Mouse (Mus musculus): ENCODE measurements at regions not wholly inside any gene's neighbourhood (a gene's known extent, or its start where the extent isn't known, plus 50 kb on each side); places are given as distances from the start of the nearest gene placed in this dataset.

DNA sequence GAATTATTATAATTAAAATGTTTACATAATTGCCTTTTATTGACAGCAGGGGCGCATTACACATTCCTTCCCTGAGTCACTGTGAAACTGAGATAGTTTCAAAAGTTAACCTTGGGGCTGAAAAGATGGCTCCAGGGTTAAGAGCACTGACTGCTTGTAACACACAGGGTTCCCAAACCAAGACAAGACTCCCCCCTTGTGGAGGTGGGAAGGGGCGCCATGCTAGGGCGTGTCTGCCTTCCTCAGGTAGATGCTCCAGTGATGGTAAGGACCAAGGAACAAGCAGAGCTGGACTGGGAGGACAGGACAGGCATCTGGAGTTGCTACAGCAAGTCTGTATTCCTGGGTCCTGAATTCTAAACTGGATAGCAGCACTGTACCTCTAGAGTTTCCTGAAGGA lies 351.9 kb downstream of the Tbc1d22a start:
- DNase-seq = no peak

DNA sequence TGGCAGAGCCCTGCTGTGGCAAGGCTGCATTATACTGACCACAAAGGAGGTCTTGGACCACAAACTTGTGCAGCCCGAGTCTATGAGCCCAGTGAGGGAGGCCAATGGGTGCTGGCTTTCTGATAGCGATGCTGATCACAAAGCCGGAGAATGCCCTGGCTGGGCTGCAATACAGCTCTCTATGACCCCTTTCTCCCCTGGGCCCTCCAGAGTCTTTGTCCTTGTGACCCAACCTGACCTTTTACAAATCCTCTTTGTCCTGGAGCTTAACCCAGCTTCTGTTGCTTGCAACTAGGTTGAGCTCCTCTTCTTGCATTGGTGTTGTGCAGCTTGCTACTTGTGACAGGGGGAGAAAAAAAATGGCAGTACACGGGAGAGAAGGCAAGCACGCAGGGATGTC lies 360.1 kb downstream of the Tbc1d22a start:
- DNase-seq = no peak

DNA sequence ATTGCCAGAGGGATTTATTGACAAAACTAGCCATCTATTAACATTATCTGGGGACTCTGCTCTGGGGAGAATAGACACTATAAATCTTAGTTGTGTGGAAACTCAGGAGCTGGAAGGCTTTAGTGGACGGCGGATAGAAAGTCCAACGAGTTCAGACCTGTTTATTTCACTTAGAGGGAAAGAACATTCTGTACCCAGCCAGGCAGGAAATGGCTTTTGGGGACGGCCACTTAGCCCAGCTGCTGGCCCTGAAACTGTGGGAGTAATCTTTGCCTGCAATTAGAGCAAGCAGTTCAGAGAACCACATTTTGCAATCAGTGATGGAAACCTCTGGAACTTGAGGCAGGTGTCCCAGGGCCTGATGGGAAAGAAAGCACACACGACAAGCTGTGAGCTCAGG lies 362.4 kb downstream of the Tbc1d22a start:
- DNase-seq = no peak

DNA sequence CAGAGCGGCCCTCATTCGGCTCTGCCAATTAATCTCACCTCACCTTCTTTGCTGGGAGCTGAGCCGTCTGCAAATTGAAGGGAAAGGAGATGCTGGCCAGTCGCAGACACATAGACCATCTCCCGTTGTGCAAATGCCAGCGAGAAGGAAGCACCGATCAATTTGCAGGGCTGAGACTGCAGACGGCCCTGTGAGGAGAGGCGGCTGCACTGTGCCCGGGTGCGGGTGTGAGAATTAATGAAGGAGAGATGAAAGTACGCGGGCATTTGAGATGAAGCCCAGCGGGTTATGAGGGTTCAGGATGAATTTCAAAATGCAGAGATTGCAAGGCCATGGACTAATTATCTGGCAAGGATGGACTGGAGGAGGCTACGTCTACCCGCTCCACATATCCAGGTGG lies 364.4 kb downstream of the Tbc1d22a start:
- DNase-seq = no peak

DNA sequence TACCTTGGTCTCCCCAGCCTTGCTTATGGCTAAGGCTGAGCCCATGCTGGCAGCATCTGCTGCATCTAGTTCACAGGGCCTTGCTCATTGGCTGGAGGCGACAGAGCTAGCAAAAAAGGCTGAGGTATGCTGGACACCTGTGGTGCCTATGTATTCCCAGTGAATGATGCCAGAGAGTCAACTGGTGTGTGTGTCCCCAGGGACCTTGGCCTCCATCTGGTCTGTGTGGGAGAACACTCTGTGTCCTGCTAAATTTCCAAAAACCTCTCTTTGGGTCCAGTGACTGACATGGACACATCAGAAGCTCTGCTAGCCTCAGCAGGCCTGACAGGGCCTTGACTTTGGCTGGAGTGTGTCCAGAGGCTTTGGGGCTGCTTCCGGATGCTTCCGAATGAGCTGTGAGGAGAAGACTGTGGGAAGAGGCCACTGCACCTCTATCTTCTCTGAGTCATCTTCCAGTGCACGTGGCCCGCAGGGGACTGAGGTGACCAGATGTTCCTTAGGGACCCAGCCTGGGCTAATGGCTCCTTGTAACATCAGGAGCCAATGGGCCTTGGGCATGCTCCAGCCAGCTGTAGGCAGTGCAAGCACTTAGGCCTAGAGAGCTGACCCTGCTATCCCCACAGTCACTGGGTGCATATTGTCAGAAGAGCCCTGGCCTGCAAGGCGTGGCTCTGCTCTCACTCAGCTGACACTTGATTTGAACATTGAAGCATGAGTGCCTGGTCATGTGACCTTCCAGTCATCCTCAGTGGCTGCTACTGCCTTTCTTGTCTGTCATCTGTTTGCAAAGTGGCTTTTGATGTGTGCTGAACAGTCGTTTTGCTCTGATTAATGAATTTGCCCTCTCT lies 368.2 kb downstream of the Tbc1d22a start:
- DNase-seq = no peak

DNA sequence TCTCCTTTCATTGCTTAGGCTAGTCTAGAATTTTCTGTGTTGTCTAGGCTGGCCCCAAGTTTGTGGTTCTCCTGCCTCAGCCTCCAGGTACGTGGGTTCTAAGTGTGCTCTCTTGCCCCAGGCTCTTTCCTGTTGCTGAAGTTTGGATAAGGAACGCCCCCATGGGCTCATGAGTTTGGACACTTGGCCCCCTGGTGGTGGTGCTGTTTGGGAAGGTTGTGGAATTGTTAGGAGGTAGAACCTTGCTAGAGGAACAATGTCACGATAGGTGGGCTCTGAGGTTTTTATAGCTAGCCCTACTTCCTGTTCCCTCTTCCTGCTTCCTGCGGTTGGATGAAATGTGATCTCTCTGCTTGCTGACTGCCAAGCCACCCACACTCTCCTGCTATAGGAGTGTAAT lies 371.5 kb downstream of the Tbc1d22a start:
- DNase-seq = no peak

DNA sequence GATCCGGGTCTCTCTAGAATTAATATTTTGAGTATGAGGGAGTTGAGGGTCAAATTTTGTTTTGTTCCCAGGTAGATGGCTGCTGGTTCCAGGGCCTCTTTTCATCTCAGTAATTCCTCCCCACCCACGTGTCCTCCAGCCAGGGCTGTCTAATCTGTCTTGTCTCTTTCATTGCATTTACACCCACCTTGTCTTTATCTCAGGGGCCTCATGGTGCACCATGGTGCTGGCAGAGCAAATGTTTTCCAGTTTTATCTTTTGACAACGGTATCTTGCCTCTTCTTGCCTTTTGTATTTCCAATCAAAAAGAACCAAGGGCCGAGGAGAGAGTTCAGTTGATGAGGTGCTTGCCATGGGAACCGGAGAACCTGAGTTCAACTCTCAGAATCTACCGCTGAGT lies 372.9 kb downstream of the Tbc1d22a start:
- no peak for DNase-seq

DNA sequence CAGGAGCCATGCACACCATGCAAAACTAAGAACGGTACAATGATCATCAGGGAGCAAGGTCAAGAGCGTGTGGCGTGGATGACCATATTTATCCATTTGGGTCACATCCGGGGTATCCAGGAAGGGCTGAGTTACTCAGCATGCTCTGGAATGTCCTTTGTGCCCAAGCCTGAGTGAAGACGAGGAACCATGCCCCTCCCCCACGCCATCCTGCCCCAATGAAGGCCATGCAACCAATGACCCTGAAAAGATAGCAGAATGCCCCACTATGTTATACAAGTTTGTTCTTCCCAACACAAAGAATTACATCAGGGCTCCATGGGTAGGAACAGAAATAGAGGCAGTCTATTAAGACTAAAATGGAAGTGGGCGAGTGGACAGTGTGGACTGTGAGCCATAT lies 375.8 kb downstream of the Tbc1d22a start:
- DNase-seq = no peak

DNA sequence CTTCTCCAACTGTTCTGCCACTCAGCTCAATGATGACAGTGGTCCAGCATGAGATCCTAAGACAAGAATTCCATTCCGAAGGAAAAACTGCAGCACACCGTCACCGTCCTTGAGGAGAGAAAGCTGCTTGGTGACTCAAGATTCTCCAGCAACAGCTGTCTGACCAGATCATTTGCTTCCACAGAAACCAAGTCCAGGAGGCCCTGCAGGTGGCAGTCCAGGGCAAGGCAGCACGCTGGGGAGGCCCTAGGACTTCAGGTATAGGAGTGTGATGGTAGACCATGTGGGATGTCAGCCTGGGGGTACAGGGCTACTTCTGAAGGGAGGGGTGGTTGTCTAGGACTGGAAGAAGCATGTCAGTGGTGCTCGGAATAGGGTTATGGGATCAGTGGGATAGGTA lies 376.6 kb downstream of the Tbc1d22a start:
- no peak for DNase-seq

DNA sequence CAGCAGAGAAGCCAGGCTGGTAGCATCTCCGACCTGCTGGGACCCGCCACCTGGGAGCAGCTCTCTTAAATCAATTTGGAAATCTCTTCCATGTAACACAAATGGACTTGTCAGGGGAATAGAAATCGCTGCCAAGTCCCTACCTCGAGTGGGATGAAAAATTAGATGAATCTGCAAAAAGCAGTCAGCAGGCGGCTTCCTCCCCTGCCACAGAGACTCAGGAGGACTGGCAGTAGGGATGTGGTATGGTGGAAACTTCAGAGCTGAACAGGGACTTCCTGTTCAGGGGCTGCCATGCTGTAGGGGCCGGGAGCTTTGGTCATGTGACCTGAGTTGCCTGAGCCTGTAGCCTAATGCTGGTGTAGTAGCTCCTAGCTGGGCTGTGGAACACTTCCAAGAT lies 379.1 kb downstream of the Tbc1d22a start:
- DNase-seq = peak; percentile 53

DNA sequence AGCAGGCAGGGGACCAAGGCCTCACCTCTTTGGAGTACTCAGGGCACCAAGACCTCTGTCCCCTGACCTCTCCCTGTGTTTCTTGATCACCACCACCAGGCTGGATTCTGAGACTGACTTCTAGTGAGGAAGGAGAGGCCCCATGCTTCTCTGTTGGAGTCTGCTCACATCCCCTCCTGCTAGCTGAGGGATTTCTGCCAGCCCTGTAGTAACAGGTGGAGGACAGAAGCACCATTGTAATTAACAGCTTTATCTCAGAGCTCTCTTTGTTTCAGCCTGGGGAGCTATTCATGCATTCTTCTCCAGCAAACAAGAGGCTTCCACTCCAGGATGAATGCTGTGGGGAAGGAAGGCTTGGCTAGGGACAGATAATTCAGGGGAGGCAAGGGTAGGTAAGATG lies 392.2 kb downstream of the Tbc1d22a start:
- DNase-seq = no peak

DNA sequence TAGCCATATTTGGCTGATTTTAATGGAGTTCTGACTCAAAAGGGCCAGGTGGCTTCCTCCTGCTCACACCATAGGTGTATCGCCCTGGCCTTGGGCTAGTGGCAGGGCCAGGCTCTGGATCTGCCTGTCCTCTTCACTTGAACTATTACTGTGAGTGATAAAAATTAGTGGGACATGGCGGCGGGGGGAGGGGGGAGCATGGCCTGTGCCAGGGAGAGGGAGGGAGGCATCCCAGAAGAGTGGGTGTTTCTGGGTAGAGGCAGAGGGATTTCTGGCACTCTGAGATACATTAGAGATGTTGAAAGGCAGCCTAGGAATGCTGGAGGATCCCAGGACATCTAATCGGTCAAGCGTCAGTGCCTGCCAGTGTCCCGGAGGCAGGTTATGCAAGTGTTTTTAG lies 395.4 kb downstream of the Tbc1d22a start:
- no peak for DNase-seq

DNA sequence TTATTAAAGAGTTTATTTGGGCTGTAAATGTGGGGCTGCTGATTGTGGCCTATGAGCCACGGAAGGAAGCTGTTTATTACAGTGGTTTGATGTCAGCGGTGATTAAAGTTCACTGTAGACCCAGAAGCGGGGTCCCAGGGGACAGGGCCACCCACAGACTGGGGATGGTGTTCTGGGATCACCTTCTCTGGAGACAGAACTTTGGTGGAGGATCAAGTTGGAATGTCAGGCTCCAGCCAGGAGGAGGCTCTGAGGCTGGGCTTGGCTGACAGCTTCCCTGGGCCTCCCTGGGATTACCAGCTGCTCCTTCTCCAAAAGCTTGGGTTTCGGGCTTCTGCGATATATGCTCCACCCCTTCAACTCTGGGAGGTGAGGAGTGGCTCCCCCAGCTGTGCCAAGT lies 417.1 kb downstream of the Tbc1d22a start:
- DNase-seq = no peak

DNA sequence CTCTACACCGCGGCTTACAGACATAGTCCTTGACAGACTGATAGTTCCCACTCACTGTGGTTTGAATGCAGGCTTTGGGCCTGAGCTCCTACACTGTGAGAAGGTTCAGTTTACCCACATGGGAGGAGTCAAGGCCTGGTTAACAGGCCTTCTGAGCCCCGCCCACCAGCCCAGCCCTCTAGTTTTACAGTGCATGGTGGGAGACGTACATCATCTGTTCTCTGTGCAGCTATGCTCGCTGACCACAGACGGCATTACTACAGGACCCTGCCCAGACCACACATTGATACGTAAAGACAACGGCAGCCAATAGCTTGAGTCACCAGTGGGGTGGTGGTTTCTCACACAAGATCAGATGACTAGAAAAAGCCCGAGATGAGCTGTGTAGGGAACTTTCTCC lies 431.0 kb downstream of the Tbc1d22a start:
- no peak for DNase-seq

DNA sequence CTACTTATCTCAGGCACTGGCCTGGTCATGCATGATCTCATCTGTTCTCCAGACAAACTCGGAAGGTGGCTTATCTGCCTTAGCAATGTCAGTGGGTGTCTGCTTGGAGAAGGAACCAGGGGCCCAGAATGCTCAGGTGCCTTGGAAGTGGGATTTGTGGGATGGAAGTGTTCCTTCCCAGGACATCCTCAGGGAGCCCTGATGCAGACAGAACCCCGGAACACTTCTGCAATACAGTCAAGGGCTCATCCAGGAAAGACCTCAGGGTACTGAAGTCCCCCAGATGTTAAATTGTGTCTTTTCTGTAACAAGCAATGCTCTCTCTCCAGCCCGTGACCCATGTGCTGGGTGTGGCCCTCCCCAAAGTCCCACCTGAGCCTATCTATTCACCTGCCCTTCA lies 433.9 kb downstream of the Tbc1d22a start:
- DNase-seq = no peak

DNA sequence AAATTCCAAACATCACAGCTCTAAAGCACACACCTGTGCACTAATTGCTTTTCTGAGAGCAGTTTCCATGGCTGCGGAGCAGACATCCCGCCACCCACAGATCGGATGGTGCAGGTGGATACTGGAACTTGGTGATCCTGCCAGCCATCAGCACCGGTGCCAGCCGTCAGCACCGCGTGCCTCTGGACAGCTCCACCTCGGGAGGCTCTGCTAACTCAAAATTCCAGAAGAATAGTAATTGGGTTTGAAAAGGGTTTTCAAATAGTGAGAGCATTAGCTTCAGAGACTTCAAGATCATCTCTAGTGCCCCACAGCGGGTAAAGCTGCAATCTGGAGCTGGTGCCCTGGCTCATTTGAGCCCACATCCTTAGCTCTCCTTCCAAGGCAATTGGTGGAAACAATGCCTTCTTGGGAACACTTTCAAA lies 458.8 kb downstream of the Tbc1d22a start:
- DNase-seq = peak; percentile 42

DNA sequence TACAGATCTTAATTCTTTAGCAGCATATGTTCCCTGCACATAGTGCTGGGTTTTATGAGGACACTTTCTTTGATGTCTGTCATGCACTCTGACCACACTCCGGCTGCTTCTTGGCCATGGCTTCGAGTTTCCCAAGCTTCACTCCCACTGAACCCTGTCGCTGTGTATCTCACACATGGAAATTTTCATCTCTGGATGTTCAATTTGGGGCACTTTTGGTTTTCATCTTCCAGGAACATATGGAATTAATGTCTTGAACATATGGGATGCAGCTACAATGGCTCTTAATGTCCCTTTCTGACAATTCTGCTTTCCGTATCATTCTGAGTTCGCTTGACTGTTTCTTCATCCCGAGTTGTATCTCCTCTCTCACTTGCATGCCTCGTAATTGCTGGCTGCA lies 462.8 kb downstream of the Tbc1d22a start:
- no peak for DNase-seq

DNA sequence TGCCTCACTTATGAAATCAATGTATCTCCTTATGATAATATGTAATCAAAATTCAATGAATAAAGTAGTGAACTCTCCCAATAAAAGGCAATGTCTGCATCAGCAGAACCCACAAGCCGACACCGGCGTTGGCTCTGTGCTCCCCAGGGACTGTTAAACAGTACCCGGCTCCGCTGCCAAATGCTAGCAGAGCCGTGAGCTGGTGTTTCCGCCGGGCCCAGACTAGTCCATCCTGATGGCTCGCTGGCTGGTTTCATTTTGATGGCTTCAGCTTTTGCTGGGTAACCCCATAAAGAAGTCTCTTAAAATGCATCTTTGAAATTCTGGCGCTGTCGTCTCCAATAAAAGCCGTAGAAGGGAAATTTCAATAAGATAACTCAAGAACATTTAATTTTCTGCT lies 468.8 kb downstream of the Tbc1d22a start:
- DNase-seq = no peak

DNA sequence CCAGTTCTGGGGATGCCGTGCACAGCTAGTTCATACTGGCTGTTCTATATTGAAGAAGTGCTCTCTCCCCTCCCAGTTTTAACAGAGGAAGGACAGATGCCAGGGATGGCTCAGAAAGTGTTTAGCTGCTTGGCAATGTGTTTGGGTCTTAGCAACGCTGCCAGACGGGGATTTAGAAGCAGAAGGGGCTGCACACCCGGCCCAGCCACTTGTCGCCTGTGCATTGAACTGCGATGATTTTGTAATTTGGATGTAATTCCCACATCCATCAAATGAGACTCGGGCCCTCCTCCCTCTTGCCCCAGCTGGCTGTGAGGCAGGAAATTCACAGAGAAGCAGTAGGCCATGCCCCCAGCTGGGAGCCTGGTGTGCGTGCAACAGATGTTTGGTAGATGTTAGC lies 475.4 kb downstream of the Tbc1d22a start:
- DNase-seq = no peak

DNA sequence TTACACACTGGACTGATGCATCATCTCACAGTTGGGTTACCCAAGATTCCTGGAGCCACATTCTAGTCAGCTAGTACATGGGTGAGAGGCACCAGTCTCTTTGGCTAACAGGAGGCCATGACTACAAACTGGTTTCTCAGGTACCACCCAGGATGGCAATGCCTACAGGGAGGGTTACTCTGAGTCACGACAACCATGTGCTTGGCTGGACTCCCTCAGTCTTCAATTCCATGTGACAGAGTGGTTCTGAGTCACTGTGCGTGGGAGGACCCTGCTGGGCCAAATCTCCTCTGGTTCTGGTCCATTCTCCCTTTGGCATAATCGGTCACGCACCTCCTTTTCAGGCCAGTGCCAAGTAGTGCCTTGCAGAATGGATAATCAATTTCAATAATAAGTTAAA lies 482.5 kb downstream of the Tbc1d22a start:
- peak; percentile 49 for DNase-seq

DNA sequence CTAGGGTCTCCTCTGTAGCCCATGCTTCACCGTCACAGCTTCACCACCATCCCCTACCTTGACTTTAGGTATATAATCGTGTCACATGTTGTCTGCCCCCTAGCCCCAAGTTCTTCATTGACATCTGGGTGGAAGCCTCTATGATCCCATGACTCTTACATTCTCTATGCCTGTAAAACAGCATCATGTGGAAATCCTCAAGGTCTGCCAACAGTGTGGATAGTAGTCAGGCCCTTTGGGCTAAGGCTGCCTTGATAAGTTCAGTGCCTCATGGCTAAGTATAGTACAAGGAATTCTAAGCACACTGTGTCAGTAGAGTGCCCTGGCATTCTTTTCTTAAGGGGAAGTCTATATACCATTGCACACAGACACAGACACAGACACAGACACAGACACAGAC lies 496.2 kb downstream of the Tbc1d22a start:
- no peak for DNase-seq

DNA sequence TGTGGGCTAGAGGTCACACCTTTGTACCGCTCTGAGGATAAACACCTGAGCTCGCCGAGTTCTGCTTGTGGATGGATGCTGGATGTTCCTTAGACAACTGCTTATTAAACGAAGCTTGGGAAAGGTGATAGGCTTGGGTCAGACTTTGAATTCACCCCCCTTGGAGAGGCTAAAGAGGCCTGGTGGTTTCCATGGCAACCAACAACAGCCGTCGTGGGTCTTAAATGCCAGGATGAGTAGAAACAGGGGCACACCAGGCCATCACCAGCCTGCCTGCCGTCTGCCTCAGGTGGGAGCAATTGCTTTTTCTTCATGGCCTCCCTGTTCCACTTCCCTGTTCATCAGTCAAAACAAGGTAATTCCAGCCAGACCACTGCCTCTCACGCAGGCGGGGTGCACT lies 504.1 kb downstream of the Tbc1d22a start:
- DNase-seq = no peak

DNA sequence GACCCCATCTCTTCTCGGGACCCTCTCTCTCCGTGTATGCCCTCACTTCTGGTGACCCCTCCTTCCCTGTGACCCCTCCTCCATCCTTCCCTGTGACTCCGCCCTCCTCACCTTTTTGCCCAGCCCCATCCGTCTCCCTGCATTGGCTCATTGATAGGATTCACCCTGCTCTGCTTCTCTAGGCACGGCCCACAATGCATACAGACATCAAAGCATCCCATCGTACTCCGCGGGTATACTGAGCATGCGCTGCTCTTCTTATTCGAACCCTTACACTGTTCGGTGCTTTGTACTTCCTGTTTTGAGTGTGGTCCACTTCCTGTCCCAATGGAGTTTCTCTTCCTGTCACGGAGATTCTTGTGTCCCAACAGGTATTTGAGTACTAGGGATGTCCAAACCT lies 504.8 kb downstream of the Tbc1d22a start:
- DNase-seq = no peak

DNA sequence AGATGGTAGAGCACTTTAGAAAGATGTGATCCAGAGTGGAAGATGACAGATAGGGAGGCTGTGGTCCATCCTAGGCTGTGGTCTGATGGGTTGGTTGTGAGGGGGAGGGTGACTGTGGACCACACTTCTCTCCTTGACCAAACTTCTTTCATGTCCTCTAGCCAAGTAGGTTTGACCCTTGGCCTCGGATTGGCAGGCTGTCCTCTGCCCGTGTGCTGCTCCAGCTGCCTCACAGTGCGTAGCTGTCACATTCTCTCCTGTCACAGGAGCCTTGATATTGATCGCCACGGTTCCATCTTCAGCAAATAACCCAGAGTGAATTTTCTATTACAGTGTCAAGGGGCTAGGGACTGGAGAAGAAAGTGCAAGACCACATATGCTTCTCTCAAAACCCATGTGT lies 506.9 kb downstream of the Tbc1d22a start:
- DNase-seq = no peak

DNA sequence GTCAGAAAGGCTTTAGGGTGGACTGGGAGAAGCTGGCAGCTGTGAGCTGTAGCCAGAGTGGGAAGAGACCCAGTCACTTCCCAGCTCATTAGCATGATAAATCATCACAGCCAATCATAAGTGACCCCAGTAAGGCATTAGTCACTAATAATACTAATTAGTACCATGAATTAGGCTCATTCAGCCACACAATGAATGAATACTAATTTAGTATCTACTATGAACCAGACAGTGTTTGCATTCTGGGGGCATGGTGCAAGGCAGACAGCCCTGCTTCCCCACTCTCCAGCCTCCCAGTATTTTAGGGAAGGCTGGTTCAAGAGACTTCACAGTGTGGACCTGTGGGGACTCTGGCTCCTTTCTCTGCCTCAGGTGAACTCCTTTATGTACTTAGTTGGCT lies 523.7 kb downstream of the Tbc1d22a start:
- no peak for DNase-seq
